Mouse (Mus musculus): Measurements from ENCODE around the gene Alyref2.

The Alyref2 gene

DNA sequence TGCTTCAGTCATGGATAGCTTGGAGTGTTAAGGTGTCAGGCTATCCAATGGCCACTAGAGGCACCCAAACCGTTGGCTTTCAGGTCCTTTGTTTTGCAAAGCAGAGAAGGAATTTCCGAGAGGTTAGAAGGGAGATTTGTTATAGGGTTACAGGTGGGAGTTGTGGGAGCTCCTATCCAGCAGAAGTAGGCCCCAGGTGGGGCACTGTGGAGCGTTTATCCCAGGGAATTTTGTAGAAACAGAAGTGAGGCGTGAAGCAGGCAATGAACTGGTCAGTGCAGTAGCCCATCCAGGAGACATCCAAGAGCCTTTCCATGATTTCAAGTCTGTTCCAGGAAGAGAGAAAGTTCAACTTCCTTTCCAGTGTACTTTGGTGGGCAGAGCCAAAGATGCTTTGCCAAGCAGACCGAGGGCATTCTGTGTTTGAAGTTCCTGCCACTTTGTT lies 1.6 kb upstream of the Alyref2 start:
- no peak for DNase-seq

DNA sequence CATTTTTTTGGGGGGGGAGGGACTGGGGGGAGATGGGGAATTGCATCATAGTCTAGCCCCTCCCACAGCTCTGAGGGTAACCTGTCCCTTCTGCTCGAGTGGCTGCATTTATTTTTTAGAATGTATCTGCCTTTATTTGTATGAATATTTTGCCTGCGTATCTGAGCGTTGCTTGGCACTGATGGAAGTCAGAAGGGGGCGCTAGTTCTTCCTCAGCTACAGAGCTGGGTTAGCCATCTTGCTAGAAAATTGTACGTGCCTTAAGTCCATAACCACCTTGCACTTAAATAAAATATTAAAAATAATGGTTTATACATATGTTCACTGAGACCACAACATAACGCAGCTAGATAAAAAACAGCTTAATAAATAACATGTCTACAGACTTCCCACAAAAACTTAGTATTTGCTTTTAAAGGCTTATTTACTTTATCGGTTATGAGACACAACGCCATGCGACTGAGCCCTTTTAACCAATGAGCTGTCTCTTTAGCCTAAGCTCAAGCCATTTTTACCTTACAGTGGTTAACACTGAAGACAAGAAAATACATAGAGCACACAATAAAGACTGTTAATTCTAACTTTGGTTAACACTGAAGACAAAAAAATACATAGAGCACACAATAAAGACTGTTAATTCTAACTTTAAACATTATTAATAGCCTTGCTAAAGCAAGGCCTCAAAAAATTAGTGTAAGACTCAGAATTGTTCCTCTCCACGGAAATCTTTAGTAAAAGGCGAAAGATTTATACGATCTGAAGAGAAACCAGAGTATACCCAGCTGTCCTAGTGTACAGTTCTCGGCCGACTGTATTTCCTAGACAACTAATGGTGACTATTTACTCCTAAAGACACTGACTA lies 659 bp upstream of the Alyref2 start:
- DNase-seq, result peak; percentile 26

DNA sequence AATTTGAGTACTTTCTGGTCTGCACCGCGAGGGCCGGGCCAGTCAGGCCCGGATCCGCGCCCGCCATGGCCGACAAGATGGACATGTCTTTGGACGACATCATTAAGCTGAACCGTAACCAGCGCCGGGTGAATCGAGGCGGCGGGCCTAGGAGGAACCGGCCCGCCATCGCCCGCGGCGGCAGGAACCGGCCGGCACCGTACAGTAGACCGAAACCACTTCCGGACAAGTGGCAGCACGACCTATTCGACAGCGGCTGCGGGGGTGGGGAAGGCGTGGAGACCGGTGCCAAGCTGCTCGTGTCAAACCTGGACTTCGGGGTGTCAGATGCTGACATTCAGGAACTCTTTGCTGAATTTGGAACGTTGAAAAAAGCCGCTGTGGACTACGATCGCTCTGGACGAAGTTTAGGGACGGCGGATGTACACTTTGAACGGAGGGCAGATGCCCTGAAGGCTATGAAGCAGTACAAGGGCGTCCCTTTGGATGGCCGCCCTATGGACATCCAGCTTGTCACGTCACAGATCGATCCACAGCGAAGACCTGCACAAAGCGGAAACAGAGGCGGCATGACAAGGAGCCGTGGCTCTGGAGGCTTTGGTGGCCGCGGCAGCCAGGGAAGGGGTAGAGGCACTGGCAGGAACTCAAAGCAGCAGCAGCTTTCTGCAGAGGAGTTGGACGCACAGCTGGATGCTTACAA lies 464 bp downstream of the Alyref2 start:
- peak; percentile 58 for DNase-seq

DNA sequence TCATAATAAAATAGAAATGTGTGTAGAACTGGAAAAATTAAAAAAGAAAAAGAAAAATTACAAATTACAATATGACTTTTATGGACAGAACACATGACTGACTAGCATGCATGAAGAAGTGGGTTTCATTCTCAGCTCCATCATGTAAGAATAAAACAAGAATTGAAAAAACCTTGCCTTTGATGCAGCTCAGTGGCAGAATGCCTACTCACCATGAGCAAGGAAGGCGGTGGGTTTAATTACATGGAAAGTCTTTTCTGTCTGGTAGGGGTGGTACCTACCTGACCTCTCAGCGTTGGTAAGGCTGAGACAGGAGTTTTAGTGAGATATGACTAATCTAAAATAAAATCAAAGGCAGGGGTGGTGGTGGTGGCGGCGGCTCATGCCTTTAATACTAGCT lies 1.3 kb downstream of the Alyref2 start:
- no peak for DNase-seq

DNA sequence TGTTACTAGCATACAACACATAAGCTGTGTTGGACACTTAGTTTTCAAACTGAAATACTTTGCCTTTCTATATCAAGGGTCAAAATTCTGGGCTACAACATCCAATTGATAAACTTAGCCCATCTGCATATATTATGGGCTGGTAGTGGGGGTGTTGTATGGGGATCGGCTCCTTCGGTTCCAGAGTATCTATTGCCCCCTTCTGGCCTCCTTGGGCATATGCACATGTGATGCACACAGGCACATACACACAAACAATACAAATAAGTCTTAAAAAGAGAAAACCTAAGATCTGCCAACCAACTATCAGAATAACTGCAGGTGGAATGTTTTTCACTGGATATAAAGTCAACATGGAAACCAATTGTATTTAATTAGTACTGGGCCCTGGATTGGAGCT lies 10.0 kb downstream of the Alyref2 start:
- DNase-seq, result no peak

DNA sequence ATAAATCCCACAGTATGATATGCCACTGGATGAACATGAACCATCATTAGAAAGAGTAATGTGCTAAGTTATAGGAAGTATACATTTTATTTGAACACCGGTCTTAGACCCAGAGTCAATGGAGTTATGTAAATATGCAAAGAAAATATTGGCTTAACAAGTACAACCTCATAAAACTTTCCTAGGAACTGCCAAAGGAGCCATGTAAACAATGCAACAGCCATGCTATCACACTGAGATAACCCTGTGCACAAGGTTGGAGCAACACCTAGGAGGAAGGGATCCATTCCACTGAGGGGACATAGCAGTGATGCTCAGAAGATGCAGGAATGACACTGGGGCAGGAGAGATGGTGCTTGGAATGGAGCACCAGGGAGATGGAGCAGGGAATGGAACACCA lies 10.5 kb downstream of the Alyref2 start:
- DNase-seq, result no peak

DNA sequence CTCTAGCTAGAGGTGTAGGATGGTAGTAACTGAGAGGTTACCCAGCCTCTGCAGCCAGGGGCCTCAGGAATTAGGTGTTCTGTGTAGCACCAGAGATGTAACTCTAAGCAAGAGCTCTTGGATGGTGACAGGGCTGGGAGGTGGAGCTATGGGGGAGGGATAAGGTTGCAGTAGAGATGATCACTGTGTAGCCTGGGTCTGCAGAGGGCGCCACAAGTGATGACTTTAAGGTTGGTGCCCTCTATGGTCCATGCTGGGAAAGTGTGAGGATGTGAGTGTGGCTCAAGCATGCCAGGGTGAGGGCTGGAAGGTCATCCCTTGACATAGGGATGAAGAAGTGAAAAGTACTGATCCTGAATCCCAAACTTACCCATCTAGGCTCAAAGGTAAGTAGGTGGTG lies 11.8 kb downstream of the Alyref2 start:
- DNase-seq, result no peak

DNA sequence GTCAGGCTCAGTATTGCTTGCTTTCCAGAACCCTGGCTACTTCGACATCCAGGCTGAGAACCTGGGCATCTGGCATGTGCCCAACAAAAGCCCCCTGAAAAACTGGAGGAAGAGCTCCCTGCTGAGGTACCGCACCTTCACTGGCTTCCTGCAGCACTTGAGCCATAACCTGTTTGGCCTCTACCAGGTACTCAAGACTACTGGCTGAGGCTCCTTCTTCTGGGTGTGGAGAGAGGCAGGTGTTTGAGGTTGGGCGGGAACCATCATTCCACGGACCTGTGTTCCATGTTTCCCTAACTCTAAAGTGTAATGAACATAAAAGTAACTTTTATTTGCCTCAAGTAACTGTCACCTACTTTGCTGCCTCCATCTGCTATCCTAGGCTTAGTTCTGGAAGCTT lies 12.3 kb downstream of the Alyref2 start:
- no peak for DNase-seq

DNA sequence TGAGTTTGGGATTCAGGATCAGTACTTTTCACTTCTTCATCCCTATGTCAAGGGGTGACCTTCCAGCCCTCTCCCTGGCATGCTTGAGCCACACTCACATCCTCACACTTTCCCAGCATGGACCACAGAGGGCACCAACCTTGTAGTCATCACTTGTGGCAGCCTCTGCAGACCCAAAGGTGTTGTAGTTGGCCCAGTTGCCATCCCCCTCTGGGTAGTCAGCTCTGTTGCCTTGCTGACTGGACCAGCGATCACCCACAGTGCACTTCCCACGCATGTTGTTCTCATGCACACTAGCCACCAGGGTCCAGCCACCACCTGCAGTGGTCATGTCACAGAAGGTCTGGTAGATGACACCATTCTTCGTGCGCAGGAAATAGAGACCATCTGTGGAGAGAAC lies 28.1 kb downstream of the Alyref2 start:
- no peak for DNase-seq

DNA sequence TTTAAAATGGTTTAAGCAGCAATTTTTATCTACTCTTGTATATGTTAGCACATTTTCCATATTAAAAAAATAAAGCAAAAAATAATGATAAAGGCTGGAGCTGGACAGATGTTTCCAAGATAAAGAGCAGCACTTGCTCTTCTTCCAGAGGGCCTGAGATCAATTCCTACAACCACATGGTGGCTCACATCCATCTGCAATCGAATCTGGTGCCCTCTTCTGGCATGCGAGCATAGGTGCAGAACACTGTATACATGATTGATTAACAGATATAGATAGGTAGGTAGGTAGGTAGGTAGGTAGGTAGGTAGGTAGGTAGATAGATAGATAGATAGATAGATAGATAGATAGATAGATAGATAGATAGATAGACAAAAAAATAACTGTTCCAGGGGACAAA lies 29.6 kb downstream of the Alyref2 start:
- DNase-seq, result no peak

DNA sequence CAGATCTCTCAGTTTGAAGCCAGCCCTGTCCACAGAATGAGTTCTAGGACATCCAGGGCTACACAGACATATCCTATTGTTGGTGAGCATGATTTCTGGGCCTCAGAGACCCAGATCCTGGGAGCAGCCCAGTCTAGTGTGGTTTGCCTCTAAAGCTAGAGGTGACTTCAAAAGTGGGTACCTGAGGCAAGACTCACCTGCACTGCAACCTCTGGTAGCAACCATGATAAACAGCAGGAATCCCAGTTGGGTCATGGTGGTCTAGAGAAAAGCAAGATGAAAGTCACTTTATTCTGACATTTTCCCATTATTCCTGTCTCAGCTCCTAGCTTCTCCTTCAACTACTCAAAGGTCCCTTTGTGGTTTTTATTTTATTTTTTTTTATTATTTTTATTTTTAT lies 31.3 kb downstream of the Alyref2 start:
- DNase-seq, result no peak

DNA sequence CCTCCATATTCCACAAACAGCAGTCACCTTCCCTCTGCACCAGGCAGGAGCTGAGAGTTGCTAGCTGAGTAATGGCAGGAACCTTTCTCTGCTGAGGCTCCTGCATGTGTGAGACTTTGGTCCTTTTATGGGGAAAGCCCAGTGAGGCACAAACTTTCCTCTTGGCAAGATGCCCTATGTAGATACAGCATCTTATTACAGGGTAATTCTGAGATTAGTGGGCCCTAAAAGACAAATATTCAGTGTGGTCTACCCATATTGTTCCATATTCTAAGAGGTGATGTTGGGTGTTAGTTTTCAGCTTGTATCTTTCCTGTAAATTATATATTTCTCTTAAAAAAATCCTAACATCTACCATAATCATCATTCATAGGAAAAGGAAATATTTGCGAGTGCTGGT lies 31.9 kb downstream of the Alyref2 start, which contains the start of gene Itln1:
Itln1 (minus strand) TSS at position 101 of the 400 bp plus-strand sequence.
- no peak for DNase-seq

DNA sequence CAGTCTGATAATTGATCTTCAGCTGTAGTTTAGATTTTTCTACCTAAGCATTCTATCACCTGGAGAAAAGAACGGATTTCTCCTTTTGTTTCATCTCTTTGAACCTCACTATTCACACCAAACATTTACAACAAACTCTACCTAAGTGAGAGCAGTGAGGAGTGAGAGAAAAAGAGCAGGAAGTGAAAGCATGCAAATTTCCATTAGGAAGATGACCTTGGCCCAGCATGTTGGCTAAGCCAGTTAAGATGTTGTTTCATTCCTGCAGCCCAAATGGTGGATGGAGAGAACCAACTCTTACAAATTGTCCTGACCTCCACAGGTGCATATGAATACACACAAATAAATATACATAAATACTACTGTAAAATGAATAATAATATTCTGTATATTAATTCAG lies 37.4 kb downstream of the Alyref2 start:
- DNase-seq, result no peak

DNA sequence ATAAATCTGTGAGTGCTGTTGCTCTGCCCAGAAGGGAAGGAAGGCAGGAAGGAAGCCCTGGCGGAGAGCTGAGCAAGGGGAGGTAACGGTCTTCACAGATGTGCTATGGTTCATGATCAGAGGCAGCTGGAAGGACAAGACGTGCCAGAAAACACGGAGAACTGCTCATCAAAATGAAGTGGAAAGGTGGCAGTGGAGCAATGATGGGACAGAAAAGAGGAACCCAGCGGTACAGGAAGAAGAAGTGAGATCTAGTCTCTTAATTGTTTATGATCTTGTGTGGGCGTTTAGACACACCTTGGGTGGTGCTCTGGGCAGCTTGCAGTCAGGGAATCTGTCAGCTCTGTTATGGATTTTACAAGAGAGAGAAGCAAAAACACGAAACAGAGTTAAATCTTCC lies 48.0 kb downstream of the Alyref2 start:
- DNase-seq, result no peak

DNA sequence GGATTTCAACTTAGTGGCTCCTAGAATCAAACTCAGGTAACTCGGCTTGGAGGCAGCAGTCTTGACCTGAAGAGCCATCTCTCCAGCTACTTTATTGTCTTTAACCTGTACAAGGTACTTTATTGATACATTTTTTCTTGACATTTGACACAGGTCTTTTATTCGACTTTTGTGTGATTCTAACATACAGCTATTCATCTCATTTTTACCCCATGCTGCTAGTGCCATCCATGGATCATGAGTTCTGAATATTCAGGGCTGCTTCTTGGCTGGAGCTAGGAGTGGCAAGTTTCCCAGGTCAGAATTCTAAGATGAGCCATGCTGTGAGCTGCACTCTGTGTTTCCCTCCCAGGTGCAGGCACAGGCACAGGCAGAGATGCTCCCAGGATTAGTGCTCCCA lies 49.0 kb downstream of the Alyref2 start:
- no peak for DNase-seq

DNA sequence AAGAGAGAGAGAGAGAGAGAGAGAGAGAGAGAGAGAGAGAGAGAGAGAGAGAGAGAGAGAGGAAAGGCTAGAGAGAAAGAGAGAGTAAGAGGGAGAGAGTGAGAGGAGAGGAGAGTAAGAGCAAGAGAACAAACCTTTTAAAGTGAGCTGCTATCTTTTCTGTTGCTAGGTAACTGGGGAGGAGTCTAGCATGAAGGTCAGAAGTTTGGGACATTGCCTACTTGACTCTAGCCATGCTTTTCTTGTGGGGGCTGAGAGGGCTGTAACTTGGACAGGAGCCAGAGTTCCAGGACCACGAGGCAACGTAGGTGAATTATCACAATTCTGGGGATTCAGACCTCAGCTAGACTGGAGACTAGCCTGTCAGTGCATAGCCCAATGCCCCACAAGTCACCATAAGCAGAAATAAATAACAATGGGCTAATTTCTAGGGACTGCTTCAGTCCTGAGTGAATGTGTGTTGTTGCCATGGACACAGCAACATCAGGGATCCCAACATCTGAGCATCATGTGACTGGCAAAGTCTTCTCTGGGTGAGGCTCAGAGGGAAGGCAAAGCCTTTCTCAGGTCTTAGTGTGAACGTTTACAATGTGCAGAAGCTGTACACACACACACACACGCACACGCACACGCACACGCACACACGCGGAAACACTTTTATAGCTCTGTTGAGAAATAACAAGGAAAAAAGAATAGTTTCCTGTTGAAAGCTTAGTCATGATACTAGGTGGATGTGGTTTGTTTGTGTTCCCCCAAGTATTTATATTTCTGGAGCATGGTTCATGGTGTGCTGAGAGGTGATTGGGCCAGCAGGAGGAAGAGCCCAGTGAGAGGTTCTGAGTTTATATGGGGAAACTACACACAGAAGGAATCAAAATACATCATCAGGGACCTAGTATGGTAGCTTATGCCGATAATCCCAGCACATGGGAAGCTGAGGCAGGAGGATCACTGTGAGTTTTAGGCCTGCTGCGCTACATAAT lies 50.4 kb downstream of the Alyref2 start:
- no peak for DNase-seq

All from cerebellum, adult 8-10 months (tissue).